In genomic region chr6:92219445-92219844, GRCm38 (mm10) we compare ENCODE assay signal across 8 mouse cellular contexts. TPM values are rescaled to one million over a fixed set of nuclear protein-coding genes. Genes with fewer than 3 reads are reported as not detected.
DNase-seq lines count a peak whose midpoint lies in the region; ATAC-seq lines count a peak whose summit lies in the region.
"Had no signal": no experiment of that assay in that cellular context is flagged by ENCODE, and none has a peak within 500 bp of the region (broad histone marks: within the 10 kb centered on the region; RNA-seq: fewer than 3 reads in every experiment).

No protein-coding gene starts in this region.

- no peaks in the 10 kb centered on the region for H3K9me3 ChIP-seq in hindbrain, embryonic 15.5 days

- no peaks in the 10 kb centered on the region; the same call in 1 of the 2 replicates for H3K4me1 ChIP-seq in hindbrain, embryonic 15.5 days (replicated peaks)

- H3K4me2 ChIP-seq in hindbrain, embryonic 15.5 days, result no peak overlapping the region

- no peak overlapping the region for H3K27ac ChIP-seq in hindbrain, embryonic 15.5 days (replicated peaks)
- H3K27ac ChIP-seq: macrophage had no signal

- H3K4me3 ChIP-seq in hindbrain, embryonic 15.5 days, result no peak overlapping the region

- no peaks in the 10 kb centered on the region for H3K36me3 ChIP-seq in hindbrain, embryonic 15.5 days

- 52% methylated on average over 3 of the region's 3 CpGs for WGBS in hindbrain, embryonic 15.5 days

- 0 out of 2 replicates have a peak, but pooled peaks have one; percentile 55 for ATAC-seq in hindbrain, embryonic 15.5 days (ENCODE audit: low FRiP score, low read depth)

- DNase-seq in layer of hippocampus, adult 11-12 months (ENCODE audit: low spot score), result peak; percentile 44
- DNase-seq in layer of hippocampus, adult 9-11 months, result no peak
- DNase-seq in ES-CJ7 (ENCODE audit: low read depth, low spot score), result peak; percentile 83
- peak; percentile 64 for DNase-seq in adrenal gland, postnatal 10 days
- DNase-seq in left cerebral cortex, postnatal 4 days, result peak; percentile 43
- peak; percentile 25 for DNase-seq in right cerebral cortex, adult 18-20 months

- H3K27me3 ChIP-seq in hindbrain, embryonic 15.5 days, result no peaks in the 10 kb centered on the region

- intact Hi-C loops in left cerebral cortex, postnatal 4 days (cut with DNase I), result loop anchor here (2.0 kb wide), 1 partner anchor 49 kb away; no protein-coding TSS in a partner anchor

- H3K9ac ChIP-seq in hindbrain, embryonic 15.5 days, result no peak overlapping the region

RNA-seq across cellular contexts. Expression of gene Rbsn, which starts 4.7 kb away (rescaled TPM):
- total RNA-seq in adrenal gland, postnatal 10 days (2021), result 10 to 100 TPM; 20.0 to 21.7 TPM
- polyA plus RNA-seq in hindbrain, embryonic 15.5 days (2015; fragmentation: Nextera tagmentation; extraction: Ambion mirVana), result 34.2 and 36.7 TPM in 2 replicates
- total RNA-seq in left cerebral cortex, postnatal 4 days (2021), result 10 to 100 TPM; 32.0 to 40.9 TPM

RNA-seq across cellular contexts. Expression of gene Trh, which starts 25.0 kb away (rescaled TPM):
- total RNA-seq in adrenal gland, postnatal 10 days (2021), result not detected
- 2.0 and 2.9 TPM in 2 replicates for polyA plus RNA-seq in hindbrain, embryonic 15.5 days (2015; fragmentation: Nextera tagmentation; extraction: Ambion mirVana)
- 1 to 10 TPM; 2.5 to 4.3 TPM for total RNA-seq in left cerebral cortex, postnatal 4 days (2021)
- polyA plus RNA-seq: macrophage had no signal

RNA-seq across cellular contexts. Expression of gene Mrps25, which starts 35.6 kb away (rescaled TPM):
- total RNA-seq in adrenal gland, postnatal 10 days (2021), result 10 to 100 TPM; 52.3 to 54.3 TPM
- 70.4 and 71.3 TPM in 2 replicates for polyA plus RNA-seq in hindbrain, embryonic 15.5 days (2015; fragmentation: Nextera tagmentation; extraction: Ambion mirVana)
- 10 to 100 TPM; 35.2 to 37.3 TPM for total RNA-seq in left cerebral cortex, postnatal 4 days (2021)
